Mouse (Mus musculus) left cerebral cortex, adult 18-20 months (tissue): ENCODE data around the gene Cd79a. TPM values are rescaled to one million over a fixed set of nuclear protein-coding genes. Genes with fewer than 3 reads are reported as not detected.
"Not testable (repeated sequence)": the region's sequence is repeated elsewhere in the genome, so short reads cannot be mapped to it uniquely, and the experiment has no call there.

ENCODE experiments used
- DNase-seq, 2 experiments: peaks; one replicate each; pipeline ENCODE4 v3.0.0; 2021 to 2022; ENCODE audit warnings: low spot score in 2 of 2, mixed read lengths in 1 of 2
- total RNA-seq, 2 experiments: library from RNA; stranded (reverse); gene quantifications; 2 replicates each; pipeline ENCODE4 v1.2.3; 2021

The Cd79a gene
- total RNA-seq, 2 experiments from 2014 or later, result 0.30 to 0.77 TPM

- no peak for DNase-seq
Measured at GRCm38 (mm10) chr7:24885468-24886307, 11.5 kb upstream of the Cd79a start.

DNA sequence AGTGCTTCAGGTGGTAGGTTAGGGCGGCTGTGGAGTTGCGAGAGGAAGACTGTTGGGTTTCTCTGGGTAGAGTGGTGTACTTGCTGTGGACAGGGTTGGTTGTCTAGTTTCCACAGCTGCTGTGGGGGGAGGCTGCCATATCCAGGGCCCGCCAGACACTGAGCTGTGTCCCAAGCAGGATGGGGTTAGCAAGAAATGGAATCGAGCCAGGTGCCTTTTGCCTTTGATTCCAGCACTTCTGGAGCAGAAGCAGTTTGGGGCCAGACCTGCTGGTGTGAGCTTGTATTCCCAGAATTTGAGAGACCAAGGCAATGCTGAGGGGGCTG is 10.9 kb upstream of the Cd79a start:
- DNase-seq, result no peak

DNA sequence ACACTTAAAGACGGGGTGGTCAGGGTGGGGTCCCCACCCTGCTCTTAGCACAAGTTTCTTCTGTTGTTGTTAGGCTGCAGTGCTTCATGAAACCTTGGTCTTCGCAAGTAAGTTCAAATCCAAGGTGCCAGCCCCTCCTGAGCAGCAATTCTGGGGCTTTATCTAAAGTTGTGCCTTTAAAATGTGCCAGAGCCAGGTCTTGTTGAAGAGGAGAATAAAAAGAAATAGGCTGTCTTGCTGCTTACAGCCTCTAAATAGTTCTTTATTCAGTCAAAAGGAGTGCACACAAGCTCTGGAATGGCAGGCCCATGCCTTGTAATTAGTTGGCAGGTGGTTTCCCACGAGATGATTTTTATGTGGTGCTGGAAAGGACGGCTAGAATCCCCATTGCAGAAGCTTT is 10.1 kb upstream of the Cd79a start:
- DNase-seq, result no peak

GRCm38 (mm10) chr7:24889431-24890220 is 7.6 kb upstream of the Cd79a start:
- DNase-seq, result no peak

DNA sequence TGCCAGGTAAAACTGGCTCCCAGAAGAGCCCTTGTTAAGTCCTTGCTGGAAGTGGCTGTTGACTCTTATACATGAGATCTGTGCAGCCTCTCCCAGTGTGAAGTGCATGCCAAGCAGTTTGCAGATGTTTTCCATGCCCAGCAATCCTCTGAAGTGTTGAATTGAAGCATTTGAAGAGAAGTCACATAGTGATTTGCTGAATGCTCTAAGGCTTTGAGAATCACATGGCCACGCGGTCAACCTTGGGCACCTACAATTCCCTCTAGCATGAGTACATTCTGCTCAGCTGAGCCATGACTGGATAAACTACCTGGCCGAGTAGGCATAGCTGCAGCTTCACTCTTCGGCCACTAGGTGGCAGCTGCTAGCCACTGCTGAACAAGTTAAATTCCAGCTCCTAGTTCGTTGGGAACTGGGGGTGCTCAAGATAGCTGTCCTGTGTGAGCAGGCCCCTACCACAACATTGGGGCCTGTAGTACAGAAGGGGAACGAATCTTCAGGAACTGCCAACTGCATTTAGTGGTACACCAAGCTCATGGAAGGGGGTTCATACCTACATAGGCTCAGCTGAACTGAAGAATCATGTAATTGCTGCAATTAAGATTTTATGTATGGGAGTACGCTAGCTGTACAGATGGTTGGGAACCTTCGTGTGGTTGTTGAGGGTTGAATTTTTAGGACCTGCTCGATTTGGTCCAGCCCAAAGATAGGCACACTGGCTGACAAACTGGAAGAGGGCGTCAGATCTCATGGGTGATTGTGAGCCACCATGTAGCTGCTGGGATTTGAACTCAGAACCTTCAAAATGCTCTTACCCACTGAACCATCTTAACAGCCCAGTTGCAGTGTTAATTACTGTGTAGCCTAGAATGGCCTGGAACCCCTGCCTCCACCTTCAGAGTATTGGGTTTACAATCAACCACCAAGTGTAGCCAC is 6.6 kb upstream of the Cd79a start:
- peak; percentile 67 to 77 for DNase-seq

GRCm38 (mm10) chr7:24891241-24892124 is 5.7 kb upstream of the Cd79a start:
- no peak for DNase-seq

- no peak for DNase-seq
Measured at GRCm38 (mm10) chr7:24892125-24892583, 5.0 kb upstream of the Cd79a start.

DNA sequence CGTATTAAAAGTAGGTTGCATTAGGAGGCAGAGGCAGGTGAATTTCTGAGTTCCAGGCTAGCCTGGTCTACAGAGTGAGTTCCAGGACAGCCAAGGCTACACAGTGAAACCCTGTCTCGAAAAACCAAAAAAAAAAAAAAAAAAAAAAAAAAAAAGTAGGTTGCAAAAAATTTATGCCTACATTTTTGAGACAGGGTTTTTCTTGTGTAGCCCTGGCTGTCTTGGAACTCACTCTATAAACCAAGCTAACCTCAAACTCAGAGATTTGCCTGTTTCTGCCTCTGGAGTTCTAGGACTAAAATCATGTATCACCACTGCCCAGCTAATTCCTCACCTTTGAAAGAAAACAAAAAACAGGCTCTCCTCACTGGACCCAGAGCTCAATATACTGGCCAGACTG is 1.4 kb upstream of the Cd79a start:
- DNase-seq, result not testable (repeated sequence)

DNA sequence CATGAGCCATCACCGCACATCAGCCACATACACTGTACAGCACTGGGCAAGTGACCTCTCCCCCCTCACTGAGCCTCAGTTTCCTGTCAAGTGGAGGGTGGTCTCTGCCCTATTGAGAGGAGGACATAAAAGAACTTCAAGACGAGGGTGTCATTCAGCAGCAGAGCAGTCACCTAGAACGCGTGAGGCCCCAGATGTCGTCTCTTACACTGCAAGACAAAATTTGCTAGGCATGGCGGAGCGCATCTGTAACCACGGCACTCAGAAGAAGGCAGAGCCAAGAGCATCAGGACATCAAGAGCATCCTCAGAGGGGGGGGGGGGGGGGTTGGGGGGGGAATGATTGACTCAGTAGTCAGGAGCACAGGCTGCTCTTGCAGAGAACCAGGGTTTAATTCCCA is 912 bp upstream of the Cd79a start:
- DNase-seq, result no peak

GRCm38 (mm10) chr7:24897959-24898358 is 778 bp downstream of the Cd79a start:
- DNase-seq, result no peak

DNA sequence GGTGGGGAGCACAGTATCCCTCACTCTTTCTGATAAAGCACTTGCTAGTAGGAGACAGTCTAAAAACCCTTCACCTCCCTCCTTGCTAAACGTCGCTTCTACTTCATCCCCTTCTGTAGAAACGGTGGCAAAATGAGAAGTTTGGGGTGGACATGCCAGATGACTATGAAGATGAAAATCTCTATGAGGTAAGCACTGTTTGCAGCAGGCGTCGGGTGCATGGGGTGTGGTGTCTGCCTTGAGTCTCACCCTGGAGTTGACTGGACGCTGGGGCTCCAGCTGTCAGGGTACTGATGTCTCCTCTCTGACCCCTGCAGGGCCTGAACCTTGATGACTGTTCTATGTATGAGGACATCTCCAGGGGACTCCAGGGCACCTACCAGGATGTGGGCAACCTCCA is 3.9 kb downstream of the Cd79a start:
- DNase-seq, result no peak

GRCm38 (mm10) chr7:24901842-24902241 is 4.7 kb downstream of the Cd79a start:
- no peak for DNase-seq

DNA sequence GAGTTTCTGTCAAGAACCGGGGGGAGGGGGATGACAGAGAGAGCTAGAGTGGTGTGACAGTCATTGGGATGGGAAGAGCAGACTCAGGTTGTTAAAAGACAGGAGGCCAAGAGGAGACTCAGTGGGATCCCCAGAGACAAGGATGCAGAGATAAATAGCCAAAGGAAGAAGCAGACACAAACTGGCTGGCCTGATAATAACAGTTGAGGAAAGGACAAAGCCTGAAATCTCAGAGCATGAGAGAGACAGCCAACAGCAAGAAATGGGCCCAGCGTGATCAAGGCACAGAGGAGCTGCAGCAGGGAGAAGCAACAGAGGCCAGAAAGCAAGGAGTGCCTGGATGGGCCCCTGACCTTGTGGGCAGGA is 5.1 kb downstream of the Cd79a start:
- DNase-seq, result no peak

- peak; percentile 25 to 36 for DNase-seq
Measured at GRCm38 (mm10) chr7:24902630-24903443, 5.7 kb downstream of the Cd79a start, which contains the start of gene Arhgef1. Gene Arhgef1, plus strand, starts transcription at chr7:24902912.

- DNase-seq, result no peak
Measured at GRCm38 (mm10) chr7:24903444-24903825, 6.3 kb downstream of the Cd79a start.

- peak; percentile 94 to 98 for DNase-seq
Measured at GRCm38 (mm10) chr7:24904070-24904483, 6.9 kb downstream of the Cd79a start.

DNA sequence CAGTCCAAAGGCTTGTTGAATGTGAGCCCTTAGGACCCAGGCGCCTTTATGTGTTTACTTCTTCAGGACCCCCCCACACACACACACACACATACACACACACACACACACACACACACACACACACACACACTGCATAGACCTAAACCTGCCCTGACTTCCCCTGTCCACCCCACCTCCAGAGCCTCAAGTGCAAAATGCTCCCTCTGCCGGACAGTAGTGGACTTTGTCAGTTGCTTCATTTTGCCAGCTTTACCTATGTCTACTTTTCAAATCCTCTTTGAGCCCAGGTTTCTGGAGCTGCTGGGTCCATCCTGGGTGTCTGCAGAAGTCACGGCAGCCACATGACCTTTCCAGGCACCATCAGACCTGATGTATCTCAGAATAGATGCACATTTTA is 7.8 kb downstream of the Cd79a start:
- peak; percentile 50 for DNase-seq

GRCm38 (mm10) chr7:24906551-24906950 is 9.4 kb downstream of the Cd79a start:
- DNase-seq, result no peak

GRCm38 (mm10) chr7:24907211-24907748 is 10.1 kb downstream of the Cd79a start:
- DNase-seq, result no peak
